Mouse (Mus musculus) yolk sac, embryonic 10.5 days (tissue): ENCODE measurements around the gene Tcf7l2.

ENCODE experiments used
- DNase-seq: peaks from one replicate; pipeline ENCODE4 v3.0.0-alpha.2; 2017; ENCODE audit warnings: low spot score

The Tcf7l2 gene

DNA sequence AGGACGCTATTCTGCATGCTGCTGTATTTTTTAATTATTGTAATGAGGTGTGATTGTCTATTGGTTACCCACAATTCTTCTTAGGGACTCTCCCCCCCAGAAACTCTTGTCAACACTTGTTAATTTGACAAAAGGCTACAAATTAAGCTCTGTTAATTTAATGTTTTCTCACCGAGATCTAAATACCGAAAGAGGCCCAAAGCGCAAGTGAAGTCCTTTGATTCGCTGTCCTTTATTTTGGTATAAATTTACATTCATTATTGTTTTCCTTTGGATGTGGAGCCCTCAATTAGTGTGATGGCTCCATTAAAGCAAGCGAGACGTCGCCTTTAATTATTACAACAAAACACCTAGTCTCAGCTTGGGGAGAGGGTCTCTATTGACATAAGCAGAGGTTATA, 170.3 kb downstream of the Tcf7l2 start:
- no peak for DNase-seq

GRCm38 (mm10) chr19:55912813-55913212, 171.2 kb downstream of the Tcf7l2 start:
- no peak for DNase-seq

GRCm38 (mm10) chr19:55913585-55913984, 172.0 kb downstream of the Tcf7l2 start:
- DNase-seq, result no peak

DNA sequence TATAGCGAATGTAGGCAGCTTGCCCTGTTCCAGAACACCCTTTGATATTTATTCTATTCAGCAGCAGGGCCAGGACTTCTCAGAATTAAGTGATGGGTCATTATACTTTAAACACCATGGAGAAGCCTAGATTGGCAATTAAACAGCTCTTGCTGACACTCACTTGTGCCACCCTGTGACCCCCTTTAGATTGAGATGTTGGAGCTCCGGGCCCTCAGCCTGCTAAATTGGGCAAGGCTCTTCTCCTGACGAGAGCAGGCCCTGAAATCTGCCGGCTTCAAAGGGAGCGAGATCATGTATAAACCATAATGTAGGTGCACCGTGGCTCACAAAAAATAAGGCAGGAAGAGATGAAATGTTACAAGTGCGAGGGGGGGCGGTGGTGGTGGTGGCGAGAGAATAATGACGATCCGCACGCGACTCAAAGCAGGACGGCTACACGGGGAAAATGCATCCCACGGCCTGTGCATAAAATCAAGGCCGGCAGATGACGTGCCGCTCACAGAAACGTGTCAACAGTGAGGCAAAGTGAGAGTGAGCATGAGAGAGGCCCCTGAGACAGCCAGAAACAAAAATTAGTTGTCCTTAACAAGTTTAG, 173.1 kb downstream of the Tcf7l2 start:
- DNase-seq, result no peak

DNA sequence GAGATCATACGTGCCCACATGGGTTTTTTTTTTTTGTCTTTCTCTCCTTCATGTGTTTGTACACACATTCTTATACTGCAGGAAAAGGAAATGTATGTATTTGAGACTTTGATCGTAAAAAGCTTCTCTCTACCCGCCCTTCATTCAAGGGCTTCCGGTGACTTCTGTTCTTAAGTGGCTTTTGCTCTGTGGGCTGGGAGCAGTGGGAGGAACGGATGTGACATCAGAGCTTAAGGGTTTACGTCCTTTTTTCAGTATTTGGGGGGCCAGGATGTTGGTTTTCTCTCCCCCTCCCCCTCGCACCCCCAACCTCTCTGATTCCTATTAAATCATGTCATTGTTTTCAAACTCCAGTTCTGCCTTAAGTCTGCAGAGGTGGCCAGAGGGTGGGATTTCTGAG, 173.9 kb downstream of the Tcf7l2 start:
- no peak for DNase-seq

GRCm38 (mm10) chr19:55916211-55916610, 174.6 kb downstream of the Tcf7l2 start:
- DNase-seq, result no peak

DNA sequence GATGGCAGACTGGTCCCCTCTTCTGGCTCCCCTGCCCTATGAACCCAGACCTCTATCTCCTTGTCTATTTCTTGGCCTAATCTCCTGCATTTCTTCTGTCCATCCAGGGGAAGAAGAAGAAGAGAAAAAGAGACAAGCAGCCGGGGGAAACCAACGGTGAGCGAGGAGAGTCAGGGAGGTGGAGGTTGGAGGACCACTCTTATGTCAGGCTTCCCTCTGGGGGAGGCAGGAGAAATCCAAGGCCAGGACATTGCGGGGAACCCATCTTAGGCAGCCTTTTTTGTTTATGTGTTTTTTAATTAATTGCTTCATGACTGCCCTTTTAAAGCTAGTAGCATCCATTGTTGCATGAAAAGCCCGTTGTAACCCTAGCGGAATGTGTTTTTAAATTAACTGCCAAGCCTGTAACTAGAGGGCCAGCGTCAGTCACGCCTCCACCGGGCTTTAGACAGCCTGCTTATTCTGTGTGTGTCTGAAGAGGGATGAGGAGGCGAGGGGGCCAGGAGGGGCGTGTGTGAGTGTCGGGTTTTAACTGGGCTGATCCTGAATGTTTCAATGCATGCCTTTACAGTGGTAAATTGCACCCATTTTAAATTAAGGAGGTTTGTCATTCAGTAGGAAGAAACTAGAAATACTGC, 182.3 kb downstream of the Tcf7l2 start:
- no peak for DNase-seq

DNA sequence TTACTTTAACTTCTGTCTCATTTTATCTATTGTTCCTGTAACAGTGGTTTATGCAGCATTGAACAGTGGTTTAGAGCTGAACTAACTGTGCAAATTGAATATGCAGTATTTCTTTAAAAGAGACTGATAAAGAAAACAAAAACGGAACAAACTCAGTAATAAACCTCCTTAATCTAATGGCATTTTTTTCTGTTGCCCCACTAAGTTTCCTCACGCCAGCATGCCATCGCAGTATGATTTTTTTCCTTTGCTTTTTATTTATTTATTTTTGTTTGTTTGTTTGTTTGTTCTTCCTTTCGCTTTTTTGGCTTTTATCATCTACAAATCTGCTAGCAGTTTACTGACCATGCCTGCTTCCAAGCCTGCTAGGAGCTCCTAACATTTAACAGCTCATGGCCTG, 183.2 kb downstream of the Tcf7l2 start:
- no peak for DNase-seq

GRCm38 (mm10) chr19:55925425-55925803, 183.8 kb downstream of the Tcf7l2 start:
- no peak for DNase-seq

GRCm38 (mm10) chr19:55925804-55926521, 184.3 kb downstream of the Tcf7l2 start:
- no peak for DNase-seq

- DNase-seq, result no peak
These were observed 185.4 kb downstream of the Tcf7l2 start for GRCm38 (mm10) chr19:55926858-55927673.

DNA sequence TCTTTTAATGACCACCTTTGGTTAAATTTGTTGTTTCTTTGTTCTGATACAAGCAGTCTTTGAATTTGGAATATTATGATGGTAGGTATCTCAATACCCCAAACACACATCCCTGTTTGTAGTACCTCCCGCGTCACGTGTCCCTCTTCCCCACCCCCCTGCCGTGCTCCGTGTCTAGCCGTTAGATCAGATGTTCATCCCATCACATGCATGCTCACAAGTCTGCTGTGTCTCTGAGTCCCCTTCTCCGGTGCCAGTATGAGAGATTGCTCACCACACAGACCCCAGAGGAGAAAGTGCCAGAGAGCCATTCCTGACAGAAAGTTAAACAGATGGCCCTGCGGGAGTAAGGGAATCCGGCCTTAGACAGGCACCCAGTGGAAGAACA, 186.0 kb downstream of the Tcf7l2 start:
- DNase-seq, result no peak

- no peak for DNase-seq
These were observed 187.1 kb downstream of the Tcf7l2 start for GRCm38 (mm10) chr19:55928674-55929073.

- no peak for DNase-seq
These were observed 190.0 kb downstream of the Tcf7l2 start for GRCm38 (mm10) chr19:55931642-55932041.

- DNase-seq, result no peak
These were observed 192.5 kb downstream of the Tcf7l2 start for GRCm38 (mm10) chr19:55933947-55934729.

DNA sequence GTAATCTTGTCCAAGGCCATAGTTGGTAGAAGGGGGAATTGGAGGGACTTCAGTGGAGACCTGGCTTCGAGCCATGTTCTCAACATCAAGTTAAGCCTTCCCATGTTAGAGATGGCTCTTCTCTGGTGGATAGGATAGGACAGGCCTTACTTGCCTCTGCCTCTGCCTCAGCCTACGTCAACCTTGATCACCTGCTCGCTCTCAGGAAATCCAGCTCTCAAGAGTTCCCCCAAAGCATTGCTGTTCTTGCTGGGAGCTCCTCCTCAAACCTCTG, 193.0 kb downstream of the Tcf7l2 start:
- no peak for DNase-seq

- DNase-seq, result no peak
These were observed 195.4 kb downstream of the Tcf7l2 start for GRCm38 (mm10) chr19:55937026-55937425.

DNA sequence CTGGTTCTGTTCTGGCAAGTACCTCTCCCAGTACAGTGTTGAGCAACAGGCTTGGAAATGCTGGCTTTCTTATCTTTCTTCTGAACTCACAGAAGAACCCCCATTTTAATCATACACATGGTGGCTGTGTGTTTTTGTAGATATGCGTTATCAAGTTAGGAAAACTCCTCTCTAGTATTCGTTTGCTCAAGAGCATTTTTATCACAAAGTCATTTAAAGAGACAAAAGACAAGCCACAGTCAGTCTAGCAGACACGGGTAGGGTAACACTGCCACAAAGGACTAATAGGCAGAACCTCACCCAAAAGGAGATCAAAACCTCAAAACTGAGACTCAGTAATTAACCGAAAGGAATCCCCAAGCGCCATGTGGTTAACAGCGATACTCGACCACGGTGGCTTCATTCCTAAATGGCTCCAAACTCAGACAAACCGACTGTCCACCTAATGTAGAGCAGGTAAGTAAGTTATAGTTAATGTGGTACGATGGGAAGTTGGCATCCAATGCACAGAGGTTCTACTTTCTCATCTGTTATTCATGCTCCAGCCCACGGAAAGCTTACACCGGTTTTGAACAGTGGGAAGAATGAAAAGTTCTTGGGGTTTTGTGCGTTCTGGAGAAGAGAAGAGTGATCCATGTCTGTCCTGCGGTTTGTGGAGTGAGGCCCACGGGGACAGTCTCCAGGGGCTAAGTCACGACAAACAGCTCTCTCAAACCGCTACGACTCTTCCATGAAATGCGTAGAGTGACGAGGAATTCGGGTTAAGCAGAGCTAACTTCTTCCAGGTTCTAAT, 196.8 kb downstream of the Tcf7l2 start:
- DNase-seq, result no peak

DNA sequence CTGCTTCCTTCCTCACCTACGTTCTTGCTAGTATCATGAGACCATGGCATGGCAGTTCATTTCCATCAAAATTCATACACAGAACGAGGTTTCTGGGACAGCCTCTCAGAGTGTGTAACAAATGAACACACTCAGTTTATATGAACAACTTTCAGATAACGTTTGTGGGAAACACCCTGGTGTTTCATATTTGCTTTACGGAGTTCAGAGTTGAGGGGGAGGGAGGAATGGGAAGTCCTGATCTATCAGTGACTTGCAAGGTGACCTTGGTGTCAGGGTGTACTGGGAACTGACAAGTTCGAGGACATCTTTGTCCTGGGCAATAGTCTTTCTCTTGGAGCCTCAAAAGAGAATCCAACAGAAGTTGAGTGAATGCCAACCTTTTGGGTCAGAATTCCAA, 197.5 kb downstream of the Tcf7l2 start:
- DNase-seq, result no peak

GRCm38 (mm10) chr19:55939719-55940118, 198.1 kb downstream of the Tcf7l2 start:
- DNase-seq, result no peak

DNA sequence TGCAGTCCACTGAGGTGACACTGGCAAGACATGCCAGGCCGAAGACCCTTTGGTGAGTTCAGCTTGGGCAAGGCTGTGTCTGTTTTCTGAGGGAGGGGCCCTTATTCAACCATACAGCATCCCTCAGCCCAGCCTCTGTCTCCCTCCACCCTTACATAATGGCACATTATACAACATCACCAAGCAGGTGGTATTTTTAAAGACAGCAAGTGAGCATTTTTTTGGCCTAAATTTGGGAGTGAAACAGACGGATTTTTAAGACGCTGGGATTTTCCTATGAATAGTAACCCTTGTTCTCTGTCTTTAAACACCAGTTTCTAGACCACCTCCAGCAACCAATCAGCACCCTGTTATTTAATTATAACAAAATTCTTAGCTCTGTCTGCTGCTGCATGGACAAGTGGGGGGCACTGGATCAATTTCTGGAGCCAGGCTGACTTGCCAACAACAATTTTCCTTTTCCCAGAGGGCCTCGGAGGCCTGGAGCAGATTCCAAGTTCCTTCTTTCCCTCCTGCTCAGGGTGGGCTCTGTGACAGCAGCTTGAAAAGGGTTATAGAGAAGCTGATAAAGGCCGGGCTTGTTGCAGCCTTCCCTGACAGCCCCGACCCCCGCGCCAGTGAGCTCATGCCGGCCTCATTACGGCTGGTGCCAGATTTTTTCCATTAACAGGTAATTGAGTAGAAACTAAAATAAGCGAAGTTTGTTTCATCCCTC, 199.1 kb downstream of the Tcf7l2 start:
- no peak for DNase-seq
